Mouse (Mus musculus): ENCODE data around the gene Polr3gl.

The Polr3gl gene

GRCm38 (mm10) chr3:96571336-96571735 is 22.6 kb downstream of the Polr3gl start:
- DNase-seq, result no peak

GRCm38 (mm10) chr3:96570643-96571042 is 23.3 kb downstream of the Polr3gl start:
- no peak for DNase-seq

GRCm38 (mm10) chr3:96569966-96570605 is 23.9 kb downstream of the Polr3gl start:
- no peak for DNase-seq

- no peak for DNase-seq
Measured at GRCm38 (mm10) chr3:96569506-96569905, 24.5 kb downstream of the Polr3gl start.

GRCm38 (mm10) chr3:96568605-96569004 is 25.4 kb downstream of the Polr3gl start:
- DNase-seq, result no peak

GRCm38 (mm10) chr3:96566661-96567450 is 27.1 kb downstream of the Polr3gl start:
- no peak for DNase-seq

GRCm38 (mm10) chr3:96565105-96565504 is 28.9 kb downstream of the Polr3gl start:
- DNase-seq, result no peak

GRCm38 (mm10) chr3:96564633-96565032 is 29.3 kb downstream of the Polr3gl start:
- no peak for DNase-seq

GRCm38 (mm10) chr3:96563911-96564632 is 29.9 kb downstream of the Polr3gl start:
- DNase-seq, result no peak

GRCm38 (mm10) chr3:96563267-96563666 is 30.7 kb downstream of the Polr3gl start:
- no peak for DNase-seq

GRCm38 (mm10) chr3:96561946-96562681 is 31.9 kb downstream of the Polr3gl start:
- DNase-seq, result no peak

GRCm38 (mm10) chr3:96560881-96561668 is 32.9 kb downstream of the Polr3gl start:
- no peak for DNase-seq

- no peak for DNase-seq
Measured at GRCm38 (mm10) chr3:96559911-96560850, 33.8 kb downstream of the Polr3gl start.

- no peak for DNase-seq
Measured at GRCm38 (mm10) chr3:96559398-96559910, 34.5 kb downstream of the Polr3gl start.

GRCm38 (mm10) chr3:96558668-96559196 is 35.2 kb downstream of the Polr3gl start:
- DNase-seq, result no peak

GRCm38 (mm10) chr3:96558159-96558558 is 35.8 kb downstream of the Polr3gl start:
- no peak for DNase-seq

- DNase-seq, result peak; percentile 91 to 93
Measured at GRCm38 (mm10) chr3:96557694-96558093, 36.3 kb downstream of the Polr3gl start, which contains the start of gene Txnip. Txnip (plus strand) TSS chr3:96557957.

GRCm38 (mm10) chr3:96556651-96557635 is 37.0 kb downstream of the Polr3gl start:
- no peak for DNase-seq

GRCm38 (mm10) chr3:96555999-96556614 is 37.9 kb downstream of the Polr3gl start:
- no peak for DNase-seq

All from cerebellum, adult 18-20 months (tissue).